ENCODE assay signal across 23 mouse cellular contexts in genomic region chr3:96647365-96647764, GRCm38 (mm10). TPM values are rescaled to one million over a fixed set of nuclear protein-coding genes. Genes with fewer than 3 reads are reported as not detected.
DNase-seq lines count a peak whose midpoint lies in the region; ATAC-seq and TF ChIP-seq lines count a peak whose summit lies in the region.
"Had no signal": no experiment of that assay in that cellular context is flagged by ENCODE, and none has a peak within 500 bp of the region (broad histone marks: within the 10 kb centered on the region; RNA-seq: fewer than 3 reads in every experiment).

No protein-coding gene starts in this region.

- H3K4me3 ChIP-seq in liver, adult 2 months (ENCODE audit: insufficient read depth, low read depth, low read length): no peak overlapping the region
- no peak overlapping the region for H3K4me3 ChIP-seq in liver, embryonic 11.5 days (ENCODE audit: low read depth, low read length)
- no peak overlapping the region for H3K4me3 ChIP-seq in liver, embryonic 16.5 days (ENCODE audit: low read depth, low read length)
- H3K4me3 ChIP-seq in liver, embryonic 12.5 days: no peak overlapping the region
- H3K4me3 ChIP-seq: embryonic facial prominence, embryonic 10.5 days; embryonic facial prominence, embryonic 12.5 days; forebrain, embryonic 13.5 days; forebrain, embryonic 15.5 days had no signal

- H3K4me2 ChIP-seq in liver, embryonic 11.5 days: no peak overlapping the region
- H3K4me2 ChIP-seq in liver, embryonic 16.5 days (ENCODE audit: low read depth, low read length): no peak overlapping the region
- H3K4me2 ChIP-seq in liver, embryonic 12.5 days: no peak overlapping the region
- H3K4me2 ChIP-seq: embryonic facial prominence, embryonic 12.5 days; forebrain, embryonic 13.5 days; forebrain, embryonic 15.5 days had no signal

- H3K4me1 ChIP-seq in liver, adult 2 months (ENCODE audit: control insufficient read depth, insufficient read depth, low read length): peaks cover 16% of the 10 kb centered on the region
- no peaks in the 10 kb centered on the region for H3K4me1 ChIP-seq in liver, embryonic 11.5 days (replicated peaks; ENCODE audit: control insufficient read depth, insufficient read depth, low read length)
- H3K4me1 ChIP-seq in liver, embryonic 16.5 days (ENCODE audit: control insufficient read depth, low read depth, low read length): no peaks in the 10 kb centered on the region
- no peaks in the 10 kb centered on the region for H3K4me1 ChIP-seq in liver, embryonic 12.5 days
- H3K4me1 ChIP-seq: embryonic facial prominence, embryonic 10.5 days; embryonic facial prominence, embryonic 12.5 days; forebrain, embryonic 13.5 days; forebrain, embryonic 15.5 days had no signal

- intact Hi-C loops in heart, postnatal 25 days (cut with DNase I): no loop called here

- no peak for TF ChIP-seq POLR2A in liver, adult 2 months (IDR thresholded peaks at IDR 0.05; ENCODE audit: extremely low read depth, insufficient read depth, low read length)

- ATAC-seq in liver, embryonic 11.5 days (replicated peaks; ENCODE audit: low FRiP score): no peak
- peak; percentile 27; the same call in 1 of the 2 replicates for ATAC-seq in liver, embryonic 16.5 days (ENCODE audit: low read depth)
- ATAC-seq in liver, embryonic 12.5 days: no peak
- ATAC-seq: activated CD4-positive, CD25-positive, alpha-beta regulatory T cell, adult 4 months; CD4-positive, CD25-positive, alpha-beta regulatory T cell, adult 4 months; forebrain, embryonic 13.5 days; forebrain, embryonic 15.5 days; Patski had no signal

- no peaks in the 10 kb centered on the region for H3K27me3 ChIP-seq in liver, adult 2 months (ENCODE audit: control insufficient read depth, insufficient read depth, low read length)
- no peaks in the 10 kb centered on the region for H3K27me3 ChIP-seq in liver, embryonic 11.5 days (replicated peaks; ENCODE audit: control insufficient read depth, insufficient read depth, low read length)
- H3K27me3 ChIP-seq in liver, embryonic 16.5 days (ENCODE audit: control insufficient read depth, insufficient read depth, low read depth, low read length): no peaks in the 10 kb centered on the region
- no peaks in the 10 kb centered on the region for H3K27me3 ChIP-seq in liver, embryonic 12.5 days (replicated peaks)
- H3K27me3 ChIP-seq: CH12.LX; embryonic facial prominence, embryonic 12.5 days; forebrain, embryonic 13.5 days; forebrain, embryonic 15.5 days; Patski had no signal

- DNase-seq in liver, adult 2 months (ENCODE audit: extremely low read depth, low read depth, low spot score): peak; percentile 82
- no peak for DNase-seq in liver, embryonic 11.5 days (ENCODE audit: low spot score)
- DNase-seq in heart, postnatal 25 days (ENCODE audit: low spot score): no peak
- DNase-seq: adrenal gland, adult 8-10 months; adrenal gland, postnatal 14 days; adrenal gland, postnatal 36 days; B cell, adult 2 months; cerebellum, adult 11-12 months; cerebellum, adult 2 months; cerebellum, adult 9-10 months; cerebellum, postnatal 10 days; cerebellum, postnatal 25 days had no signal

- peaks cover 9% of the 10 kb centered on the region; the same call in 1 of the 2 replicates for H3K36me3 ChIP-seq in liver, adult 2 months (ENCODE audit: control insufficient read depth, insufficient read depth, low read length)
- H3K36me3 ChIP-seq in liver, embryonic 11.5 days (ENCODE audit: control insufficient read depth, insufficient read depth, low read length): peaks cover 6% of the 10 kb centered on the region; the same call in 1 of the 2 replicates
- no peaks in the 10 kb centered on the region for H3K36me3 ChIP-seq in liver, embryonic 16.5 days (ENCODE audit: control insufficient read depth, insufficient read depth)
- peaks cover 17% of the 10 kb centered on the region for H3K36me3 ChIP-seq in liver, embryonic 12.5 days

- WGBS in liver, adult 2 months: 32% methylated on average over 3 of the region's 3 CpGs
- WGBS in liver, embryonic 11.5 days: 84% methylated on average over 3 of the region's 3 CpGs
- WGBS in liver, embryonic 16.5 days (ENCODE audit: insufficient replicate concordance): 71% methylated on average over 3 of the region's 3 CpGs
- WGBS in liver, embryonic 12.5 days (ENCODE audit: insufficient replicate concordance): 74% methylated on average over 3 of the region's 3 CpGs

- no peaks in the 10 kb centered on the region; the same call in 1 of the 2 replicates for H3K79me2 ChIP-seq in liver, adult 2 months (ENCODE audit: control insufficient read depth, insufficient read depth, low read length)

- no peaks in the 10 kb centered on the region for H3K9me3 ChIP-seq in liver, embryonic 11.5 days (ENCODE audit: control insufficient read depth, low read length)
- H3K9me3 ChIP-seq in liver, embryonic 16.5 days (replicated peaks; ENCODE audit: control insufficient read depth, low read length): no peaks in the 10 kb centered on the region
- no peaks in the 10 kb centered on the region for H3K9me3 ChIP-seq in liver, embryonic 12.5 days (replicated peaks)
- H3K9me3 ChIP-seq: embryonic facial prominence, embryonic 10.5 days; embryonic facial prominence, embryonic 12.5 days; forebrain, embryonic 13.5 days; forebrain, embryonic 15.5 days; G1E had no signal

- no peak overlapping the region for H3K9ac ChIP-seq in liver, adult 2 months (ENCODE audit: low read depth, low read length)
- H3K9ac ChIP-seq in liver, embryonic 11.5 days (ENCODE audit: low read depth, low read length): no peak overlapping the region
- no peak overlapping the region for H3K9ac ChIP-seq in liver, embryonic 16.5 days (ENCODE audit: low read depth, low read length)
- no peak overlapping the region for H3K9ac ChIP-seq in liver, embryonic 12.5 days
- H3K9ac ChIP-seq: embryonic facial prominence, embryonic 12.5 days; forebrain, embryonic 13.5 days; forebrain, embryonic 15.5 days had no signal

- H3K27ac ChIP-seq in liver, adult 2 months (replicated peaks; ENCODE audit: insufficient read depth, low read depth, low read length): peak overlapping the region; percentile 82
- no peak overlapping the region for H3K27ac ChIP-seq in liver, embryonic 11.5 days (ENCODE audit: low read depth, low read length)
- no peak overlapping the region for H3K27ac ChIP-seq in liver, embryonic 16.5 days (ENCODE audit: low read length)
- H3K27ac ChIP-seq in liver, embryonic 12.5 days: no peak overlapping the region
- H3K27ac ChIP-seq: embryonic facial prominence, embryonic 10.5 days; embryonic facial prominence, embryonic 12.5 days; forebrain, embryonic 13.5 days; forebrain, embryonic 15.5 days had no signal

- TF ChIP-seq CTCF in liver, adult 2 months (IDR thresholded peaks at IDR 0.05; ENCODE audit: low read depth, low read length): no peak

RNA-seq across cellular contexts. Expression of gene Itga10, which starts 2.0 kb away (rescaled TPM):
- total RNA-seq in liver, adult 2 months (2014; rRNA removed): 0.18 and 0.27 TPM in 2 replicates
- 0.30 and 0.57 TPM in 2 replicates for polyA plus RNA-seq in liver, adult 2 months (2012; rRNA removed)
- 0.57 and 0.77 TPM in 2 replicates for polyA plus RNA-seq in liver, embryonic 11.5 days (2014; fragmentation: Nextera tagmentation; extraction: Ambion mirVana)
- 0.17 and 0.18 TPM in 2 replicates for polyA plus RNA-seq in liver, embryonic 16.5 days (2015; fragmentation: Nextera tagmentation; extraction: Ambion mirVana)
- 0.25 and 0.30 TPM in 2 replicates for polyA plus RNA-seq in liver, embryonic 12.5 days (2016; fragmentation: Nextera tagmentation; extraction: Ambion mirVana)
- total RNA-seq in heart, postnatal 25 days (2021): 1 to 10 TPM in 1 of 2 experiments, under 1 TPM in 1; 0.84 to 1.0 TPM

RNA-seq across cellular contexts. Expression of gene Gm42957, which starts 12.1 kb away (rescaled TPM):
- 0.13 and 0.28 TPM in 2 replicates for total RNA-seq in liver, adult 2 months (2014; rRNA removed)
- polyA plus RNA-seq in liver, adult 2 months (2012; rRNA removed): not detected in 2 replicates
- 0.14 TPM in 1 of 2 replicates, not detected in the other for polyA plus RNA-seq in liver, embryonic 11.5 days (2014; fragmentation: Nextera tagmentation; extraction: Ambion mirVana)
- 0.02 TPM in 1 of 2 replicates, not detected in the other for polyA plus RNA-seq in liver, embryonic 16.5 days (2015; fragmentation: Nextera tagmentation; extraction: Ambion mirVana)
- polyA plus RNA-seq in liver, embryonic 12.5 days (2016; fragmentation: Nextera tagmentation; extraction: Ambion mirVana): 0.05 TPM in 2 replicates
- under 1 TPM; 0.14 to 0.16 TPM for total RNA-seq in heart, postnatal 25 days (2021)

RNA-seq across cellular contexts. Expression of gene Pex11b, which starts 12.2 kb away (rescaled TPM):
- total RNA-seq in liver, adult 2 months (2014; rRNA removed): 27.1 and 31.4 TPM in 2 replicates
- 33.8 and 40.8 TPM in 2 replicates for polyA plus RNA-seq in liver, adult 2 months (2012; rRNA removed)
- 29.0 and 36.7 TPM in 2 replicates for polyA plus RNA-seq in liver, embryonic 11.5 days (2014; fragmentation: Nextera tagmentation; extraction: Ambion mirVana)
- polyA plus RNA-seq in liver, embryonic 16.5 days (2015; fragmentation: Nextera tagmentation; extraction: Ambion mirVana): 14.5 and 15.3 TPM in 2 replicates
- polyA plus RNA-seq in liver, embryonic 12.5 days (2016; fragmentation: Nextera tagmentation; extraction: Ambion mirVana): 24.9 and 25.6 TPM in 2 replicates
- 10 to 100 TPM; 30.2 to 32.6 TPM for total RNA-seq in heart, postnatal 25 days (2021)

RNA-seq across cellular contexts. Expression of gene Rbm8a, which starts 17.6 kb away (rescaled TPM):
- 11.9 and 12.2 TPM in 2 replicates for total RNA-seq in liver, adult 2 months (2014; rRNA removed)
- polyA plus RNA-seq in liver, adult 2 months (2012; rRNA removed): 6.3 and 7.0 TPM in 2 replicates
- polyA plus RNA-seq in liver, embryonic 11.5 days (2014; fragmentation: Nextera tagmentation; extraction: Ambion mirVana): 176 and 196 TPM in 2 replicates
- polyA plus RNA-seq in liver, embryonic 16.5 days (2015; fragmentation: Nextera tagmentation; extraction: Ambion mirVana): 48.1 and 48.4 TPM in 2 replicates
- polyA plus RNA-seq in liver, embryonic 12.5 days (2016; fragmentation: Nextera tagmentation; extraction: Ambion mirVana): 92.6 and 104 TPM in 2 replicates
- 10 to 100 TPM; 27.9 to 34.1 TPM for total RNA-seq in heart, postnatal 25 days (2021)

RNA-seq across cellular contexts. Expression of gene Ankrd35, which starts 22.6 kb away (rescaled TPM):
- total RNA-seq in liver, adult 2 months (2014; rRNA removed): under 0.01 TPM in 1 of 2 replicates, not detected in the other
- polyA plus RNA-seq in liver, adult 2 months (2012; rRNA removed): 0.07 TPM in 1 of 2 replicates, not detected in the other
- polyA plus RNA-seq in liver, embryonic 11.5 days (2014; fragmentation: Nextera tagmentation; extraction: Ambion mirVana): 0.32 and 0.40 TPM in 2 replicates
- polyA plus RNA-seq in liver, embryonic 16.5 days (2015; fragmentation: Nextera tagmentation; extraction: Ambion mirVana): 0.22 and 0.28 TPM in 2 replicates
- 0.26 and 0.31 TPM in 2 replicates for polyA plus RNA-seq in liver, embryonic 12.5 days (2016; fragmentation: Nextera tagmentation; extraction: Ambion mirVana)
- total RNA-seq in heart, postnatal 25 days (2021): under 1 TPM; 0.60 to 0.95 TPM
- total RNA-seq: G1E had no signal
- polyA plus RNA-seq: CD4-positive, CD25-positive, alpha-beta regulatory T cell, adult 4 months; G1E had no signal
